Mouse (Mus musculus) embryonic stem cell, embryonic (primary cell): Measurements from ENCODE around the gene Kcnab1.

Source experiments
- CTCF ChIA-PET, 4 experiments: fragments of 300-600 bp in 2 of 4; fragments of 350-600 bp in 2 of 4; sonication (Branson Sonifier 250); formaldehyde crosslinking; loops; one replicate each; lab custom pipeline; 2022; ENCODE audit warnings: inconsistent platforms in 2 of 4; lab: Charles Lee
- POLR2A ChIA-PET, 4 experiments: fragments of 300-600 bp in 2 of 4; fragments of 350-600 bp in 2 of 4; sonication (Branson Sonifier 250); formaldehyde crosslinking; loops; one replicate each; lab custom pipeline; 2022; ENCODE audit warnings: antibody characterized with exemption in 4 of 4, inconsistent platforms in 1 of 4; lab: Charles Lee

Kcnab1 gene

GRCm38 (mm10) chr3:65381094-65381493, 271.9 kb downstream of the Kcnab1 start:
- ChIA-PET CTCF (interaction anchor here in 3 of 4 experiments (0.6 to 0.7 kb wide), 3 partner anchors 10 to 26 kb away, joined by 3 to 8 read pairs (median 6); no protein-coding TSS in a partner anchor), POLR2A (interaction anchor here in 3 of 4 experiments (0.7 to 4.4 kb wide), 7 partner anchors 9 to 246 kb away, joined by 3 to 25 read pairs (median 3); partner anchors contain the start of genes Ssr3 (in 2 of the 3) and Tiparp (in 2 of the 3))

GRCm38 (mm10) chr3:65384431-65384830, 275.2 kb downstream of the Kcnab1 start:
- ChIA-PET POLR2A (interaction anchor here in 3 of 4 experiments (0.6 to 4.4 kb wide), 8 partner anchors 8 to 573 kb away, joined by 3 to 25 read pairs (median 5); partner anchors contain the start of genes Ssr3 (in 2 of the 3) and Ccnl1 (in 1 of the 3)), CTCF (interaction anchor here in 1 of 4 experiments (0.7 kb wide), 1 partner anchor 242 kb away, joined by 3 read pairs; no protein-coding TSS in a partner anchor)

- POLR2A ChIA-PET, result interaction anchor here in 2 of 4 experiments (0.6 to 2.8 kb wide), 8 partner anchors 8 to 547 kb away, joined by 3 to 15 read pairs (median 3); partner anchors contain the start of gene Tiparp (in 1 of the 2)
- CTCF ChIA-PET, result no interaction called here
These were observed 276.6 kb downstream of the Kcnab1 start for GRCm38 (mm10) chr3:65385771-65386170.

- CTCF ChIA-PET, result interaction anchor here in 3 of 4 experiments (0.6 to 1.2 kb wide), 3 partner anchors 10 to 138 kb away, joined by 3 to 5 read pairs (median 3); partner anchors contain the start of gene Tiparp (in 1 of the 3)
These were observed 282.1 kb downstream of the Kcnab1 start for GRCm38 (mm10) chr3:65391222-65391783.

GRCm38 (mm10) chr3:65391784-65392420, 282.7 kb downstream of the Kcnab1 start:
- ChIA-PET CTCF (interaction anchor here in 3 of 4 experiments (0.6 to 1.3 kb wide), 6 partner anchors 12 to 240 kb away, joined by 3 to 7 read pairs (median 5); partner anchors contain the start of gene Tiparp (in 1 of the 3)), POLR2A (interaction anchor here (0.6 to 2.4 kb wide), 46 partner anchors 8 to 567 kb away, joined by 3 to 25 read pairs (median 4); partner anchors contain the start of genes Tiparp (in 3 of the 4) and Ccnl1 (in 2 of the 4))

More at GRCm38 (mm10) chr3:65391222-65391783, 282.1 kb downstream of the Kcnab1 start:
- POLR2A ChIA-PET, result interaction anchor here (0.6 to 2.4 kb wide), 23 partner anchors 8 to 555 kb away, joined by 3 to 25 read pairs (median 4); partner anchors contain the start of gene Tiparp (in 3 of the 4)

- ChIA-PET CTCF (interaction anchor here in 3 of 4 experiments (0.6 to 1.3 kb wide), 5 partner anchors 12 to 240 kb away, joined by 3 to 7 read pairs (median 5); partner anchors contain the start of gene Tiparp (in 1 of the 3)), POLR2A (interaction anchor here in 3 of 4 experiments (0.6 to 2.4 kb wide), 49 partner anchors 9 to 582 kb away, joined by 3 to 25 read pairs (median 4); partner anchors contain the start of genes Ccnl1 (in 3 of the 3) and Tiparp (in 3 of the 3))
These were observed 283.2 kb downstream of the Kcnab1 start, which contains the start of gene Ssr3 for GRCm38 (mm10) chr3:65392421-65392817. Gene Ssr3 (minus strand): TSS chr3:65392623.

- ChIA-PET POLR2A (interaction anchor here in 2 of 4 experiments (0.8 to 1.7 kb wide), 5 partner anchors 16 to 562 kb away, joined by 3 to 6 read pairs (median 3); partner anchors contain the start of gene Tiparp (in 2 of the 2)), CTCF (interaction anchor here in 1 of 4 experiments (0.5 kb wide), 1 partner anchor 66 kb away, joined by 3 read pairs; no protein-coding TSS in a partner anchor)
These were observed 285.9 kb downstream of the Kcnab1 start for GRCm38 (mm10) chr3:65395111-65395510.

- POLR2A ChIA-PET, result interaction anchor here in 1 of 4 experiments (0.7 to 1.3 kb wide), 2 partner anchors 9 to 11 kb away, joined by 3 read pairs; no protein-coding TSS in a partner anchor
- CTCF ChIA-PET, result no interaction called here
These were observed 287.8 kb downstream of the Kcnab1 start for GRCm38 (mm10) chr3:65396835-65397504.

- CTCF ChIA-PET, result no interaction called here
These were observed 288.4 kb downstream of the Kcnab1 start for GRCm38 (mm10) chr3:65397566-65397965.

GRCm38 (mm10) chr3:65405781-65406180, 296.6 kb downstream of the Kcnab1 start:
- CTCF ChIA-PET, result no interaction called here

More at GRCm38 (mm10) chr3:65397566-65397965, 288.4 kb downstream of the Kcnab1 start:
- POLR2A ChIA-PET, result interaction anchor here in 1 of 4 experiments (0.6 to 1.3 kb wide), 3 partner anchors 10 to 93 kb away, joined by 3 read pairs; no protein-coding TSS in a partner anchor

GRCm38 (mm10) chr3:65407891-65408290, 298.7 kb downstream of the Kcnab1 start:
- ChIA-PET CTCF (no interaction called here), POLR2A (interaction anchor here in 2 of 4 experiments (0.8 to 1.6 kb wide), 4 partner anchors 10 to 22 kb away, joined by 3 to 6 read pairs (median 3); partner anchors contain the start of gene Ssr3 (in 1 of the 2))

More at GRCm38 (mm10) chr3:65405781-65406180, 296.6 kb downstream of the Kcnab1 start:
- POLR2A ChIA-PET, result no interaction called here

- ChIA-PET POLR2A (interaction anchor here in 2 of 4 experiments (0.6 to 2.1 kb wide), 3 partner anchors 14 to 313 kb away, joined by 3 to 5 read pairs (median 4); no protein-coding TSS in a partner anchor), CTCF (no interaction called here)
These were observed 307.4 kb downstream of the Kcnab1 start for GRCm38 (mm10) chr3:65416571-65416970.

- ChIA-PET POLR2A (interaction anchor here in 2 of 4 experiments (0.5 to 1.4 kb wide), 5 partner anchors 13 to 440 kb away, joined by 3 to 6 read pairs (median 3); no protein-coding TSS in a partner anchor), CTCF (interaction anchor here in 1 of 4 experiments (0.6 kb wide), 1 partner anchor 15 kb away, joined by 3 read pairs; no protein-coding TSS in a partner anchor)
These were observed 308.9 kb downstream of the Kcnab1 start for GRCm38 (mm10) chr3:65417913-65418594.

GRCm38 (mm10) chr3:65419706-65420105, 310.5 kb downstream of the Kcnab1 start:
- CTCF ChIA-PET, result no interaction called here
- POLR2A ChIA-PET, result interaction anchor here in 1 of 4 experiments (1.3 kb wide), 1 partner anchor 11 kb away, joined by 3 read pairs; no protein-coding TSS in a partner anchor
